ENCODE assay signal across 9 mouse cellular contexts in the genomic region with DNA sequence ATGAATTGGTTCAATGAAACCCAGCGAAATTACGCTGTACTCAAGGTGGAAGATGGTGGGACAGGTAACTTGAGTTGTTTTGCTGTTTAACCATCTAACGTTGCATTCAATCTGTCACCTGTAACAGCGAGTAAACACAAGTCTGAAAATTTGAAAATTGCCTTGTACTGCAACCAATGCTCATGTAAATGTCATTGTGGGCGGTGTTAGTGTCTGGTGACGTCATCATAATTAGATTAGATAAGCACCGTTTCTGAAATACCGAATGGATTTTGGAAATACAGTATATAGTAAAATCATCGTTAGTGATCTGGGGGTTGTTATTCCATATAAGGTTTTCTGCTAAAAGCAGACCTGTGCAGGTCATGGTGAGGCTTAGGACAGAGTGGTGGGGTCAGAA. TPM values are rescaled to one million over a fixed set of nuclear protein-coding genes. Genes with fewer than 3 reads are reported as not detected.
A peak's percentile ranks its signal among the peaks of the same experiment; 100 is the strongest.
DNase-seq lines count a peak whose midpoint lies in the region; ATAC-seq lines count a peak whose summit lies in the region.
"Had no signal": no experiment of that assay in that cellular context is flagged by ENCODE, and none has a peak within 500 bp of the region (broad histone marks: within the 10 kb centered on the region; RNA-seq: fewer than 3 reads in every experiment).

No protein-coding gene starts in this region.

- H3K9ac ChIP-seq in forebrain, embryonic 13.5 days: peak overlapping the region; percentile 84
- H3K9ac ChIP-seq in liver, embryonic 15.5 days: peak overlapping the region; percentile 66; the same call in 1 of the 2 replicates

- no peaks in the 10 kb centered on the region for H3K9me3 ChIP-seq in erythroblast, embryonic 14.5 days (ENCODE audit: control insufficient read depth, low read length)
- H3K9me3 ChIP-seq in forebrain, embryonic 13.5 days (replicated peaks): no peaks in the 10 kb centered on the region
- no peaks in the 10 kb centered on the region for H3K9me3 ChIP-seq in liver, embryonic 15.5 days (replicated peaks)

- no peak overlapping the region for H3K27ac ChIP-seq in forebrain, embryonic 13.5 days
- no peak overlapping the region for H3K27ac ChIP-seq in liver, embryonic 15.5 days (replicated peaks)

- H3K36me3 ChIP-seq in erythroblast, embryonic 14.5 days (ENCODE audit: control insufficient read depth): no peaks in the 10 kb centered on the region
- H3K36me3 ChIP-seq in forebrain, embryonic 13.5 days (ENCODE audit: poor library complexity, severe bottlenecking): no peaks in the 10 kb centered on the region
- H3K36me3 ChIP-seq in liver, embryonic 15.5 days (replicated peaks): no peaks in the 10 kb centered on the region

- H3K4me1 ChIP-seq in erythroblast, embryonic 14.5 days (ENCODE audit: control insufficient read depth): peaks cover 18% of the 10 kb centered on the region
- H3K4me1 ChIP-seq in forebrain, embryonic 13.5 days: peaks cover 11% of the 10 kb centered on the region
- peaks cover 16% of the 10 kb centered on the region for H3K4me1 ChIP-seq in liver, embryonic 15.5 days (replicated peaks)

- H3K4me2 ChIP-seq in forebrain, embryonic 13.5 days: peak overlapping the region; percentile 84
- H3K4me2 ChIP-seq in liver, embryonic 15.5 days: peak overlapping the region; percentile 99

- peak; percentile 56 for DNase-seq in CD4-positive helper T cell, adult 2 months (ENCODE audit: low read depth, low spot score)
- no peak for DNase-seq in kidney, adult 8-10 months
- DNase-seq in B cell, adult 2 months: no peak

- peaks cover 25% of the 10 kb centered on the region for H3K27me3 ChIP-seq in erythroblast, embryonic 14.5 days (ENCODE audit: control insufficient read depth)
- peaks cover 15% of the 10 kb centered on the region for H3K27me3 ChIP-seq in forebrain, embryonic 13.5 days
- peaks cover 24% of the 10 kb centered on the region for H3K27me3 ChIP-seq in liver, embryonic 15.5 days

- ATAC-seq in erythroblast, adult 5-6 weeks (replicated peaks; ENCODE audit: low FRiP score, poor library complexity, severe bottlenecking): no peak
- ATAC-seq in forebrain, embryonic 13.5 days: no peak
- no peak for ATAC-seq in liver, embryonic 15.5 days (ENCODE audit: insufficient read depth)
- ATAC-seq in granulocyte monocyte progenitor cell, adult 5-6 weeks (replicated peaks; ENCODE audit: poor library complexity, severe bottlenecking): no peak

- H3K4me3 ChIP-seq in erythroblast, embryonic 14.5 days (replicated peaks): peak overlapping the region; percentile 79
- H3K4me3 ChIP-seq in forebrain, embryonic 13.5 days: peak overlapping the region; percentile 83
- H3K4me3 ChIP-seq in liver, embryonic 15.5 days (replicated peaks): peak overlapping the region; percentile 73

- WGBS in forebrain, embryonic 13.5 days: 51% methylated on average over 9 of the region's 9 CpGs
- WGBS in liver, embryonic 15.5 days (ENCODE audit: insufficient replicate concordance): 37% methylated on average over 9 of the region's 9 CpGs

RNA-seq across cellular contexts. Expression of gene Faim, which starts 1.0 kb away (rescaled TPM):
- 0.14 and 0.24 TPM in 2 replicates for polyA plus RNA-seq in erythroblast, embryonic 14.5 days (2012)
- 2.9 and 6.5 TPM in 2 replicates for total RNA-seq in erythroblast, adult 5-6 weeks (2015; ENCODE audit: low replicate concordance)
- 13.3 and 25.0 TPM in 2 replicates for total RNA-seq in erythroblast, adult 5-6 weeks (2017; ENCODE audit: low replicate concordance)
- polyA plus RNA-seq in forebrain, embryonic 13.5 days (2015; fragmentation: Nextera tagmentation; extraction: Ambion mirVana): 84.6 and 97.0 TPM in 2 replicates
- 9.5 and 10.6 TPM in 2 replicates for polyA plus RNA-seq in liver, embryonic 15.5 days (2015; fragmentation: Nextera tagmentation; extraction: Ambion mirVana)
- 22.2 and 45.9 TPM in 2 replicates for total RNA-seq in granulocyte monocyte progenitor cell, adult 5-6 weeks (2014; fragmentation: Nextera tagmentation)
- 98.8 TPM in 2 replicates for total RNA-seq in granulocyte monocyte progenitor cell, adult 5-6 weeks (2017)

RNA-seq across cellular contexts. Expression of gene Foxl2, which starts 32.0 kb away (rescaled TPM):
- polyA plus RNA-seq in erythroblast, embryonic 14.5 days (2012): not detected in 2 replicates
- total RNA-seq in erythroblast, adult 5-6 weeks (2015; ENCODE audit: low replicate concordance): not detected in 2 replicates
- not detected in 2 replicates for total RNA-seq in erythroblast, adult 5-6 weeks (2017; ENCODE audit: low replicate concordance)
- 0.34 TPM in 2 replicates for polyA plus RNA-seq in forebrain, embryonic 13.5 days (2015; fragmentation: Nextera tagmentation; extraction: Ambion mirVana)
- not detected in 2 replicates for polyA plus RNA-seq in liver, embryonic 15.5 days (2015; fragmentation: Nextera tagmentation; extraction: Ambion mirVana)
- not detected in 2 replicates for total RNA-seq in granulocyte monocyte progenitor cell, adult 5-6 weeks (2014; fragmentation: Nextera tagmentation)
- total RNA-seq in granulocyte monocyte progenitor cell, adult 5-6 weeks (2017): not detected in 2 replicates
- total RNA-seq: gastrocnemius, adult 8-10 months had no signal

RNA-seq across cellular contexts. Expression of gene Gm1123, which starts 48.4 kb away (rescaled TPM):
- not detected in 2 replicates for polyA plus RNA-seq in erythroblast, embryonic 14.5 days (2012)
- total RNA-seq in erythroblast, adult 5-6 weeks (2015; ENCODE audit: low replicate concordance): not detected in 2 replicates
- not detected in 2 replicates for total RNA-seq in erythroblast, adult 5-6 weeks (2017; ENCODE audit: low replicate concordance)
- 0.14 TPM in 1 of 2 replicates, not detected in the other for polyA plus RNA-seq in forebrain, embryonic 13.5 days (2015; fragmentation: Nextera tagmentation; extraction: Ambion mirVana)
- polyA plus RNA-seq in liver, embryonic 15.5 days (2015; fragmentation: Nextera tagmentation; extraction: Ambion mirVana): 0.07 TPM in 1 of 2 replicates, not detected in the other
- total RNA-seq in granulocyte monocyte progenitor cell, adult 5-6 weeks (2014; fragmentation: Nextera tagmentation): not detected in 2 replicates
- not detected in 2 replicates for total RNA-seq in granulocyte monocyte progenitor cell, adult 5-6 weeks (2017)
- total RNA-seq: gastrocnemius, adult 8-10 months had no signal
